Mouse (Mus musculus): Measurements from ENCODE around the gene Btnl9. TPM values are rescaled to one million over a fixed set of nuclear protein-coding genes. Genes with fewer than 3 reads are reported as not detected.

The Btnl9 gene
- polyA plus RNA-seq, 1 experiment from 2014 or later: 0.88 TPM

DNA sequence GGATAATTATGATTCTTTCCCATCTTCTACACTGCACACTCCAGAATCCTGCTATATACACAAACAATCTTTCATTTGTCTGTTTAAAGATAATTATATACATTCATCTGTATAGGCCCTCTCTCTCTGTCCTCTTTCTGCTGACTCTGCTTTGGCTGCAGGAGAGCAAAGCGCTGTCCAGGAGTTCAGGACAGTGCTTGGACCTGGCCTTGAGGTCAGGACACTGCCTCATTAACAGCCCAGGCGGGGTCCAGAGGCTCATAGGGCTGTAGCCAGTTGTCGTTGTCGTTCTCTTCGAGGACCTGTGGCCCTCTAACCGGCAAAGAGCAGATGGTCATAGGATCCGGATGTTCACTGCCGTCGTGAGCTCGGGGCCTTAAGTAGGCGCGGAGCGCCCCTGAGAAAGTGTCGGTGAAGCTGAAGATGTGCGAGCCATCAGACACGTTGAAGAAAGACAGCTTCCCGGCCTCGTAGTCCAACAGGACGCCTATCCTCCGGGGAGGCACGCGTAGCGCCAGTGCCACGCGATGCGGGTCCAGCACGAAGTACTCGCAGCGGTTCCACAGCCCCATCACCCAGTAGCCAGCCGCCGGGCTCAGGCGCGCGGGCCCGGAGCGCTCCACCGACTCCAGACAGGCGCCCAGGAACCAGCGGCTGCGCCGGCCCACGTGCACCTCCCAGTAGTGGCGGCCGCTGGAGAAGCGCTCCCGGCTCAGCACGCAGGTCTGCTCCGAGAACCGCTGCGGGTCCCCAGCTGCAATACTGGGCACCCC lies 17.9 kb downstream of the Btnl9 start:
- WGBS: 5% methylated on average over 50 of the region's 50 CpGs
- Histone ChIP-seq H3K27ac (replicated peaks; ENCODE audit: low read depth, low read length) (no peak overlapping the region), H3K27me3 (ENCODE audit: control insufficient read depth, insufficient read depth, low read length) (peaks cover 11% of the 10 kb centered on the region), H3K4me3 (ENCODE audit: low read depth, low read length) (peak overlapping the region; percentile 17; the same call in 1 of the 2 replicates), H3K4me2 (ENCODE audit: low read depth, severe bottlenecking) (peak overlapping the region; percentile 60), H3K4me1 (ENCODE audit: control insufficient read depth, insufficient read depth, low read length) (peaks cover 5% of the 10 kb centered on the region; the same call in 1 of the 2 replicates), H3K9ac (ENCODE audit: low read length) (peak overlapping the region; percentile 49; the same call in 1 of the 2 replicates), H3K9me3 (ENCODE audit: control insufficient read depth, low read length) (no peaks in the 10 kb centered on the region), H3K36me3 (ENCODE audit: control insufficient read depth, insufficient read depth, low read length) (no peaks in the 10 kb centered on the region)
- ATAC-seq (ENCODE audit: insufficient number of reproducible peaks, low FRiP score, low TSS enrichment, low read depth) (0 out of 2 replicates have a peak, but pooled peaks have one; percentile 17), DNase-seq (ENCODE audit: low spot score) (peak; percentile 60)

DNA sequence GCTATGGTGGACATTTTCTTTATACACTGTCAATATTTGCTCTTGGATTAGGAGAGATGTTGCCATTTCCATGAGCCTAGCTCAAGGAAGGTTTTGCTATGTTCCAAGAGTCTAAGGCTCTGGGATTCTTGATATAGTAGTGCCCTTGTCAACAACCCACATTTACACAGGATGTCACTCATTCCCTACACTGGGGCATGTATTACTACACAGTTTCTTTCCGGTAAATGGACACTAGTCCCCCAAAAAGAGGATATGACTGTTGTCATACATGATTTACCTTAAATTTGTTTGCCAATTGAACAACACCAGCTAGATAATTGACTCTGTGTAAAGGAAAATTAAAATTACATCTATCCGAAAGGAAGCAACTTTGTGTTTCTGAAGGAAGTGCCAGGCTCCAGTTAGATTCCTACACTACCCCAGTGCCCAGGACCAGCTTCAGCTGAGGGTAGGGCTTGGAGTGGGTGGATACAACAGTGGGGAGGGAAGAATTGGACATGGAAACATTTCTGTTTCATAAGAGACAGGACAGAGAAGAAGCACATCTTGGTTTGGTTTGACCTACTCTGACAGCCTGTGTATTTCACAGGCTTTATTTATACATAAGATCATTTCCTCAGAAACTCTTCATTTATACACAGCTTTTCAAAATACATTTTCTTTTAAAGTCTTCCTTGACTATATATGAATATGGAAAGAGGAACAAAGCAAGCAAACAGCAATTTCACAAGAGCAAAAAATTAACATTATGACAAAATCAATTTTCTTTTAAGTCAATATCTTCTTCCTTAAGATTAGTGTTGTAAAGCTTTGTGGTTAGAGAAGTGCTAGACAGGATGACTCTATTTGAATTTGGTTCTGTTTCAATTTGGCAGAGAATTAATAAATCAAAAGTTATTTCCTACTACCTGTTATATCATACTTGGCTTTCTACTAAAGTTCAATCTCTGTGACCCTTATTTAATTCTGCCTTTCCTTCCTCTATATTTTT lies 29.8 kb downstream of the Btnl9 start:
- H3K27ac ChIP-seq (replicated peaks; ENCODE audit: low read depth, low read length): no peak overlapping the region
- DNase-seq (ENCODE audit: low spot score) (no peak), ATAC-seq (ENCODE audit: insufficient number of reproducible peaks, low FRiP score, low TSS enrichment, low read depth) (no peak)
- no peak overlapping the region for H3K4me3 ChIP-seq (ENCODE audit: low read depth, low read length)
- H3K27me3 ChIP-seq (ENCODE audit: control insufficient read depth, insufficient read depth, low read length): no peaks in the 10 kb centered on the region
- H3K4me2 ChIP-seq (ENCODE audit: low read depth, severe bottlenecking): no peak overlapping the region
- H3K9me3 ChIP-seq (ENCODE audit: control insufficient read depth, low read length): no peaks in the 10 kb centered on the region
- H3K4me1 ChIP-seq (ENCODE audit: control insufficient read depth, insufficient read depth, low read length): no peaks in the 10 kb centered on the region
- H3K9ac ChIP-seq (ENCODE audit: low read length): no peak overlapping the region
- H3K36me3 ChIP-seq (ENCODE audit: control insufficient read depth, insufficient read depth, low read length): no peaks in the 10 kb centered on the region
- 89% methylated on average over 2 of the region's 2 CpGs for WGBS

DNA sequence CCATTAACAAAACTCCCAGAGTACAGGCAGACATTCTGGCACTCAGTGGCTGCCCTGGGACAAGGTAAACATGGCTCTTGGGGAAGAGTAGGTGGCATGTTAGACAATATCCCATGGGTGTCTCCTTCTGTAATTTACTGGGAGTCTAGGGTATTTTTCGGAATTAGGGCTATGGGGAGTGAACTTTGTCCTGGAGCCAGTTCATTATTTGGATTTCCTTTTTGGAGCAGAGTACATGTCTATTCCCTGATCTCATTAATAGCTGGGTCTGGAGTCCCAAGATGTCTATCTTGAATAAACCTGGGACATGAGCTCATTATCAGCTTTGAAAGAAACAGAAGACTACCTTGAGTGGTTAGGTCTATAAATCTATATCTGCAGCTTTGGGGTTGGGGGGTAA lies 32.9 kb downstream of the Btnl9 start, which contains the start of gene Olfr1394:
Gene Olfr1394, plus strand, starts transcription at position 301 of the 400 bp plus-strand sequence.
- Histone ChIP-seq H3K4me1 (ENCODE audit: control insufficient read depth, insufficient read depth, low read length) (no peaks in the 10 kb centered on the region), H3K4me2 (ENCODE audit: low read depth, severe bottlenecking) (no peak within 1 kb of the TSS), H3K9ac (ENCODE audit: low read length) (no peak within 1 kb of the TSS), H3K27me3 (ENCODE audit: control insufficient read depth, insufficient read depth, low read length) (no peaks in the 10 kb centered on the region), H3K4me3 (ENCODE audit: low read depth, low read length) (no peak within 1 kb of the TSS), H3K36me3 (ENCODE audit: control insufficient read depth, insufficient read depth, low read length) (no peaks in the 10 kb centered on the region), H3K27ac (replicated peaks; ENCODE audit: low read depth, low read length) (no peak within 1 kb of the TSS), H3K9me3 (ENCODE audit: control insufficient read depth, low read length) (no peaks in the 10 kb centered on the region)
- no peak for ATAC-seq (ENCODE audit: insufficient number of reproducible peaks, low FRiP score, low TSS enrichment, low read depth)
- 94% methylated on average over 1 of the region's 1 CpGs for WGBS
- DNase-seq (ENCODE audit: low spot score): no peak

DNA sequence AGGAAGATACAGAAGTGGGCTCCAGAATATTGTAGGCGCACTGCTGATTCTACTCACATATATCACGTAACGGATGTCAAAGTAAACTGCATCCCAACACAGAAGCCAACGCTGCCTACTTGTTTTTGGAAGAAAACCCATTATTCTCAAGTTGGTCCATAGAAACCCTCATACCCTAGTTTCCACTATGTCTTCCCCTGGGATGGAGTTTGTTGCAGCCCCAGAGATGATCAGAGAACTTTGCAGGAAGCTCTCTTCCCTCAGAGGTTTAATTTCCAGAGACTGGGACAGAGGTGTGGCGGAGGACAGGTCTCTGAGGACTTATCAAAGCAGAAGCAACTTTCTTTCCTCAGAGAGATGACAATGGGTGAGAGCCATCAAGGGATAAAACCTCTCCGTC lies 45.0 kb downstream of the Btnl9 start, which contains the start of gene Olfr1395:
Gene Olfr1395, plus strand, starts transcription at position 301 of the 400 bp plus-strand sequence.
- Histone ChIP-seq H3K36me3 (ENCODE audit: control insufficient read depth, insufficient read depth, low read length) (no peaks in the 10 kb centered on the region), H3K4me3 (ENCODE audit: low read depth, low read length) (no peak within 1 kb of the TSS), H3K27me3 (ENCODE audit: control insufficient read depth, insufficient read depth, low read length) (no peaks in the 10 kb centered on the region), H3K27ac (replicated peaks; ENCODE audit: low read depth, low read length) (no peak within 1 kb of the TSS), H3K4me2 (ENCODE audit: low read depth, severe bottlenecking) (no peak within 1 kb of the TSS), H3K4me1 (ENCODE audit: control insufficient read depth, insufficient read depth, low read length) (no peaks in the 10 kb centered on the region), H3K9me3 (ENCODE audit: control insufficient read depth, low read length) (no peaks in the 10 kb centered on the region), H3K9ac (ENCODE audit: low read length) (no peak within 1 kb of the TSS)
- ATAC-seq (ENCODE audit: insufficient number of reproducible peaks, low FRiP score, low TSS enrichment, low read depth) (no peak), DNase-seq (ENCODE audit: low spot score) (no peak)
- 95% methylated on average over 6 of the region's 6 CpGs for WGBS

GRCm38 (mm10) chr11:49124169-49124568 lies 62.8 kb downstream of the Btnl9 start:
- no peak overlapping the region for H3K4me2 ChIP-seq (ENCODE audit: low read depth, severe bottlenecking)
- DNase-seq (ENCODE audit: low spot score) (no peak), ATAC-seq (ENCODE audit: insufficient number of reproducible peaks, low FRiP score, low TSS enrichment, low read depth) (no peak)
- no peak overlapping the region for H3K27ac ChIP-seq (replicated peaks; ENCODE audit: low read depth, low read length)
- no peak overlapping the region for H3K4me3 ChIP-seq (ENCODE audit: low read depth, low read length)
- no peaks in the 10 kb centered on the region for H3K27me3 ChIP-seq (ENCODE audit: control insufficient read depth, insufficient read depth, low read length)
- no peaks in the 10 kb centered on the region for H3K4me1 ChIP-seq (ENCODE audit: control insufficient read depth, insufficient read depth, low read length)
- H3K9ac ChIP-seq (ENCODE audit: low read length): no peak overlapping the region
- H3K9me3 ChIP-seq (ENCODE audit: control insufficient read depth, low read length): no peaks in the 10 kb centered on the region
- no peaks in the 10 kb centered on the region for H3K36me3 ChIP-seq (ENCODE audit: control insufficient read depth, insufficient read depth, low read length)
- 90% methylated on average over 2 of the region's 2 CpGs for WGBS

GRCm38 (mm10) chr11:49119635-49120034 lies 67.3 kb downstream of the Btnl9 start:
- H3K27ac ChIP-seq (replicated peaks; ENCODE audit: low read depth, low read length): no peak overlapping the region
- 88% methylated on average over 3 of the region's 3 CpGs for WGBS
- H3K9me3 ChIP-seq (ENCODE audit: control insufficient read depth, low read length): no peaks in the 10 kb centered on the region
- H3K4me2 ChIP-seq (ENCODE audit: low read depth, severe bottlenecking): no peak overlapping the region
- no peaks in the 10 kb centered on the region for H3K27me3 ChIP-seq (ENCODE audit: control insufficient read depth, insufficient read depth, low read length)
- no peaks in the 10 kb centered on the region for H3K4me1 ChIP-seq (ENCODE audit: control insufficient read depth, insufficient read depth, low read length)
- DNase-seq (ENCODE audit: low spot score) (no peak), ATAC-seq (ENCODE audit: insufficient number of reproducible peaks, low FRiP score, low TSS enrichment, low read depth) (no peak)
- no peak overlapping the region for H3K4me3 ChIP-seq (ENCODE audit: low read depth, low read length)
- no peaks in the 10 kb centered on the region for H3K36me3 ChIP-seq (ENCODE audit: control insufficient read depth, insufficient read depth, low read length)
- H3K9ac ChIP-seq (ENCODE audit: low read length): no peak overlapping the region

Other genes starting within 250 kb of the Btnl9 start
- 0.91 and 2.0 TPM in 2 replicates for gene Psme2b, start 241.0 kb downstream of the Btnl9 start, polyA plus RNA-seq (2014; fragmentation: Nextera tagmentation; extraction: Ambion mirVana)
- gene Olfr56, start 208.3 kb downstream of the Btnl9 start, polyA plus RNA-seq (2014; fragmentation: Nextera tagmentation; extraction: Ambion mirVana): not detected in 2 replicates
- 0.12 TPM in 1 of 2 replicates, not detected in the other for gene 9930111J21Rik1, start 207.8 kb downstream of the Btnl9 start, polyA plus RNA-seq (2014; fragmentation: Nextera tagmentation; extraction: Ambion mirVana)
- gene Gm12185, start 194.9 kb downstream of the Btnl9 start, polyA plus RNA-seq (2014; fragmentation: Nextera tagmentation; extraction: Ambion mirVana): not detected in 2 replicates
- not detected in 2 replicates for gene Tgtp1, start 193.0 kb downstream of the Btnl9 start, polyA plus RNA-seq (2014; fragmentation: Nextera tagmentation; extraction: Ambion mirVana)
- 0.03 and 0.17 TPM in 2 replicates for gene 9930111J21Rik2, start 135.9 kb downstream of the Btnl9 start, polyA plus RNA-seq (2014; fragmentation: Nextera tagmentation; extraction: Ambion mirVana)
- gene Tgtp2, start 123.0 kb downstream of the Btnl9 start, polyA plus RNA-seq (2014; fragmentation: Nextera tagmentation; extraction: Ambion mirVana): not detected in 2 replicates
- 0.51 and 0.61 TPM in 2 replicates for gene Ifi47, start 110.6 kb downstream of the Btnl9 start, polyA plus RNA-seq (2014; fragmentation: Nextera tagmentation; extraction: Ambion mirVana)
- not detected in 2 replicates for gene Olfr1396, start 72.3 kb downstream of the Btnl9 start, polyA plus RNA-seq (2014; fragmentation: Nextera tagmentation; extraction: Ambion mirVana)
- not detected in 2 replicates for gene Olfr1395, start 44.9 kb downstream of the Btnl9 start, polyA plus RNA-seq (2014; fragmentation: Nextera tagmentation; extraction: Ambion mirVana)
- not detected in 2 replicates for gene Olfr1394, start 32.8 kb downstream of the Btnl9 start, polyA plus RNA-seq (2014; fragmentation: Nextera tagmentation; extraction: Ambion mirVana)
- gene Zfp62, start 16.1 kb upstream of the Btnl9 start, polyA plus RNA-seq (2014; fragmentation: Nextera tagmentation; extraction: Ambion mirVana): 54.1 and 58.0 TPM in 2 replicates
- 33.8 and 41.1 TPM in 2 replicates for gene Mgat1, start 57.0 kb upstream of the Btnl9 start, polyA plus RNA-seq (2014; fragmentation: Nextera tagmentation; extraction: Ambion mirVana)
- 0.06 TPM in 1 of 2 replicates, not detected in the other for gene Olfr1393, start 91.1 kb upstream of the Btnl9 start, polyA plus RNA-seq (2014; fragmentation: Nextera tagmentation; extraction: Ambion mirVana)
- gene Olfr1392, start 98.1 kb upstream of the Btnl9 start, polyA plus RNA-seq (2014; fragmentation: Nextera tagmentation; extraction: Ambion mirVana): not detected in 2 replicates
- gene Olfr10, start 117.6 kb upstream of the Btnl9 start, polyA plus RNA-seq (2014; fragmentation: Nextera tagmentation; extraction: Ambion mirVana): not detected in 2 replicates
- not detected in 2 replicates for gene Olfr1391, start 135.6 kb upstream of the Btnl9 start, polyA plus RNA-seq (2014; fragmentation: Nextera tagmentation; extraction: Ambion mirVana)
- gene Olfr1390, start 148.0 kb upstream of the Btnl9 start, polyA plus RNA-seq (2014; fragmentation: Nextera tagmentation; extraction: Ambion mirVana): not detected in 2 replicates
- not detected in 2 replicates for gene Olfr1389, start 235.9 kb upstream of the Btnl9 start, polyA plus RNA-seq (2014; fragmentation: Nextera tagmentation; extraction: Ambion mirVana)
- 0.11 and 0.14 TPM in 2 replicates for gene Olfr1388, start 249.5 kb upstream of the Btnl9 start, polyA plus RNA-seq (2014; fragmentation: Nextera tagmentation; extraction: Ambion mirVana)